Mouse (Mus musculus): Measurements from ENCODE around the gene Fkbp7. TPM values are rescaled to one million over a fixed set of nuclear protein-coding genes. Genes with fewer than 3 reads are reported as not detected.

The Fkbp7 gene
- total RNA-seq, 2 experiments from 2014 or later, result 19.7 to 21.2 TPM

Other genes with a start within 250 kb of the Fkbp7 start
- 10 to 100 TPM; 13.3 to 15.2 TPM for gene Prkra, start 25.1 kb downstream of the Fkbp7 start, total RNA-seq (2021)
- not detected for gene Pjvk, start 24.6 kb downstream of the Fkbp7 start, total RNA-seq (2021)
- gene Plekha3, start 2.2 kb upstream of the Fkbp7 start, total RNA-seq (2021), result 10 to 100 TPM; 17.8 to 20.7 TPM

Data from heart, postnatal 25 days (tissue).